Mouse (Mus musculus) ES-E14 (cell line): ENCODE measurements around the gene Cdk17. TPM values are rescaled to one million over a fixed set of nuclear protein-coding genes. Genes with fewer than 3 reads are reported as not detected.

Source experiments
- DNase-seq: peaks from one replicate; pipeline ENCODE4 v3.0.0-alpha.2; 2013; ENCODE audit warnings: low read depth, low spot score
- H3K27ac ChIP-seq: 2 replicates; pipeline ENCODE4 v1.5.1; 2012; ENCODE audit warnings: low read depth, mild to moderate bottlenecking, low read length, moderate library complexity, mixed read lengths; ENCODE audit not compliant: poor library complexity, insufficient read depth, severe bottlenecking
- H3K36me3 ChIP-seq: 2 replicates; pipeline ENCODE4 v1.6.1; 2012; ENCODE audit warnings: mild to moderate bottlenecking, low read length, moderate library complexity, mixed read lengths; ENCODE audit not compliant: control insufficient read depth, poor library complexity, insufficient read depth, severe bottlenecking
- H3K4me1 ChIP-seq, 2 experiments: fragments of 150-350 bp in 1 of 2; sonication (generic) in 1 of 2; 2 replicates each; pipeline ENCODE4 v1.6.1; 2012; ENCODE audit warnings: low read length in 2 of 2, mild to moderate bottlenecking in 1 of 2, mixed read lengths in 1 of 2; ENCODE audit not compliant: control insufficient read depth in 2 of 2, insufficient read depth in 2 of 2, poor library complexity in 1 of 2
- H3K4me3 ChIP-seq, 2 experiments: fragments of 150-350 bp in 1 of 2; sonication (generic) in 1 of 2; 2 replicates each; pipeline ENCODE4 v1.5.1; 2012; ENCODE audit warnings: low read length in 2 of 2, low read depth in 1 of 2, mild to moderate bottlenecking in 1 of 2, mixed read lengths in 1 of 2; ENCODE audit not compliant: insufficient read depth in 1 of 2, poor library complexity in 1 of 2, severe bottlenecking in 1 of 2
- H3K9ac ChIP-seq: 2 replicates; pipeline ENCODE4 v1.6.1; 2012; ENCODE audit warnings: low read depth, mild to moderate bottlenecking, low read length, mixed read lengths; ENCODE audit not compliant: poor library complexity, insufficient read depth, severe bottlenecking
- H3K9me3 ChIP-seq: fragments of 150-350 bp; sonication (generic); 2 replicates; pipeline ENCODE4 v1.6.1; 2012; ENCODE audit warnings: low read depth, mild to moderate bottlenecking, low read length; ENCODE audit not compliant: control insufficient read depth, insufficient read depth
- HCFC1 ChIP-seq: IDR thresholded peaks from 2 replicates; pipeline ENCODE4 v1.6.1; 2012; ENCODE audit warnings: low read length, inconsistent platforms, borderline replicate concordance; ENCODE audit not compliant: insufficient read depth
- ZNF384 ChIP-seq: IDR thresholded peaks from 2 replicates; pipeline ENCODE4 v1.6.1; 2012; ENCODE audit warnings: low read depth, low read length, inconsistent platforms
- in situ Hi-C, 2 experiments: fragments of 600-800 bp; cut with MboI; formaldehyde crosslinking; loops; one replicate each; pipeline ENCODE4 v1.15.1; 2025; ENCODE audit warnings: low sequenced_read_pairs in 2 of 2, inconsistent platforms in 1 of 2; ENCODE audit not compliant: unreplicated experiment in 2 of 2
- total RNA-seq: library from RNA; depleted of rRNA; stranded (reverse); fragments of 300-350 nt; gene quantifications from 2 replicates; pipeline ENCODE4 v1.2.3, GENCODE M21; 2012; rRNA removed

Cdk17 gene
- total RNA-seq, 1 experiment: 28.0 TPM

DNA sequence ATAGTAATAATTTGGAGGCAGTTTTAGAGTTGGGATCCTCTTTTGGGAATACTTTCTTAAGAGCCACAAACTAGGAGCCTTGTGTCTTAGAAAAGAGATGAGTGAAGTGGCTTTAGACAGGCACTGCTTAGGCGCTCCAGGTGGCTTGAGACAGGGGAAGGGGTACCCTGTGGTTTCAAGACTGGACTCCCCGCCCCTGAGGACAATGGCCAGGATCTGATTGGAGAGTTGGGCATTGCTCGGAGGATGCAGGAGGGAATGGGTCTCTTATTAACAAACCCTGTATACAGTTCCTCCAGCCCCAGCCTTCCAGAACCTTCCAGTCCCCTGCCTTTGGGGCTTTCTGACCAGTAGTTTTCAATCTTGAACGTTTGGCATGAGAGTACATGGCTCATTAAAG, 150.9 kb downstream of the Cdk17 start:
- H3K4me3 ChIP-seq: peak overlapping the region in 1 of 2 experiments; percentile 77; a peak in 3 of 4 replicates
- no peak for DNase-seq
- H3K27ac ChIP-seq: no peak overlapping the region
- in situ Hi-C loops: no loop called here
- peaks cover 5% of the 10 kb centered on the region in 2 experiments; a peak in 1 of 4 replicates for H3K4me1 ChIP-seq
- H3K9me3 ChIP-seq: no peaks in the 10 kb centered on the region
- H3K9ac ChIP-seq: no peak overlapping the region
- TF ChIP-seq ZNF384 (no peak), HCFC1 (no peak)
- no peaks in the 10 kb centered on the region for H3K36me3 ChIP-seq

Other genes with a start within 250 kb of the Cdk17 start
- 0.31 and 0.53 TPM in 2 replicates for gene Cfap54, start 79.3 kb upstream of the Cdk17 start, total RNA-seq
- gene Elk3, start 150.3 kb downstream of the Cdk17 start, total RNA-seq: 10.3 and 15.7 TPM in 2 replicates